Mouse (Mus musculus) heart, postnatal 0 days (tissue): ENCODE data around the gene Cacng8.

ENCODE experiments used
- CTCF ChIP-seq: IDR thresholded peaks from 2 replicates; pipeline ENCODE4 v1.5.1; 2016; ENCODE audit warnings: antibody characterized with exemption, control low read depth, low read depth
- EP300 ChIP-seq: IDR thresholded peaks from 2 replicates; pipeline ENCODE4 v1.6.1; 2016; ENCODE audit warnings: antibody characterized with exemption, low read depth

GRCm38 (mm10) chr7:3440526-3440925, 50.0 kb downstream of the Cacng8 start:
- TF ChIP-seq CTCF: no peak
- no peak for TF ChIP-seq EP300
